Mouse (Mus musculus): ENCODE measurements around the gene Dusp1. TPM values are rescaled to one million over a fixed set of nuclear protein-coding genes. Genes with fewer than 3 reads are reported as not detected.

Gene Dusp1
- total and polyA plus RNA-seq, 3 experiments = 3.5 to 9.9 (median 5.6) TPM

DNA sequence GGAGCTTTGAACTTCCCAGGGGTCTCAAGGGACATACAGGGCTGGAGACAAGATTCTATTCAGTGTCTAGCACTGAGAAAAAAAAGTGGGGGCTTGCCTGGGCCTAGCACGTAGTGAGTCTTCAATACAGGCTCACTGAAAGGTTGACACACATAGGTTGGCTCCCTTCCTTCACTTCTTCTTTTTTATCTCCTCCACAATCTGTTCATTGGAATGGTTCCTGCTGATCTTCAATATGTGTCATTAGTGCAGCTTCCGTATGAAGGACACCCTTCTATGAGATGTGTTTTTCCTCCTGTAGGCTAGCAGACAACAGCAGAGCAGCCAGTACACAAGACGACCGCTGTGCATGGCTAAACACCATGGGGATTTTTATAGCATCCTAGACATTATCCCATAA, 37.1 kb downstream of the Dusp1 start:
- Histone ChIP-seq H3K36me3 (replicated peaks in 1 of 2; ENCODE audit: control insufficient read depth in 1 of 2, insufficient read depth in 1 of 2, low read length in 1 of 2) (no peaks in the 10 kb centered on the region), H3K27ac (ENCODE audit: insufficient read depth, low read depth) (no peak overlapping the region), H3K79me2 (replicated peaks; ENCODE audit: control insufficient read depth, extremely low read depth, insufficient read depth, poor library complexity, severe bottlenecking) (no peaks in the 10 kb centered on the region), H3K4me1 (ENCODE audit: control insufficient read depth in 1 of 2, insufficient read depth in 2 of 2) (peaks cover 0 to 2% of the 10 kb centered on the region in 2 experiments; a peak in 1 of 4 replicates), H3K9me3 (replicated peaks; ENCODE audit: low read length) (peaks cover 4% of the 10 kb centered on the region), H3K4me2 (ENCODE audit: insufficient read depth, low read depth, poor library complexity, severe bottlenecking) (no peak overlapping the region), H3K9ac (ENCODE audit: insufficient read depth, low read depth) (no peak overlapping the region), H3K27me3 (replicated peaks) (no peaks in the 10 kb centered on the region), H3K4me3 (replicated peaks in 1 of 3; ENCODE audit: low read depth in 2 of 3, low read length in 2 of 3, poor library complexity in 1 of 3) (no peak overlapping the region)
- dilution Hi-C loops (cut with MboI; ENCODE audit: extremely low pct_ligation_motif_present, extremely low pct_unique_long_range_greater_than_20kb, low sequenced_read_pairs) = no loop called here
- TF ChIP-seq CTCF (conservative IDR thresholded peaks at IDR 0.05 in 1 of 2, IDR thresholded peaks at IDR 0.05 in 1 of 2; ENCODE audit: low read depth in 2 of 2, low read length in 2 of 2) = no peak
- TF ChIP-seq NRF1 (IDR thresholded peaks at IDR 0.05; ENCODE audit: low read depth, low read length) = no peak
- no peak for TF ChIP-seq RAD21 (IDR thresholded peaks at IDR 0.05; ENCODE audit: low read depth, low read length)
- no peak for TF ChIP-seq USF1 (IDR thresholded peaks at IDR 0.05; ENCODE audit: low read depth, low read length)
- no peak for TF ChIP-seq HCFC1 (IDR thresholded peaks at IDR 0.05; ENCODE audit: low read depth, low read length)
- in situ Hi-C loops (cut with MboI; ENCODE audit: low pct_ligation_motif_present, low pct_unique_long_range_greater_than_20kb, low sequenced_read_pairs) = no loop called here
- DNase-seq (ENCODE audit: extremely low read depth) = no peak

GRCm38 (mm10) chr17:26524316-26524715, 37.6 kb downstream of the Dusp1 start:
- no peaks in the 10 kb centered on the region for H3K27me3 ChIP-seq (replicated peaks)
- H3K36me3 ChIP-seq (replicated peaks in 1 of 2; ENCODE audit: control insufficient read depth in 1 of 2, insufficient read depth in 1 of 2, low read length in 1 of 2) = no peaks in the 10 kb centered on the region
- H3K4me2 ChIP-seq (ENCODE audit: insufficient read depth, low read depth, poor library complexity, severe bottlenecking) = no peak overlapping the region
- dilution Hi-C loops (cut with MboI; ENCODE audit: extremely low pct_ligation_motif_present, extremely low pct_unique_long_range_greater_than_20kb, low sequenced_read_pairs) (no loop called here), in situ Hi-C loops (cut with MboI; ENCODE audit: low pct_ligation_motif_present, low pct_unique_long_range_greater_than_20kb, low sequenced_read_pairs) (no loop called here)
- H3K4me3 ChIP-seq (replicated peaks in 1 of 3; ENCODE audit: low read depth in 2 of 3, low read length in 2 of 3, poor library complexity in 1 of 3) = no peak overlapping the region
- no peak for DNase-seq (ENCODE audit: extremely low read depth)
- no peak overlapping the region for H3K9ac ChIP-seq (ENCODE audit: insufficient read depth, low read depth)
- no peak overlapping the region for H3K27ac ChIP-seq (ENCODE audit: insufficient read depth, low read depth)
- TF ChIP-seq SMC3 (IDR thresholded peaks at IDR 0.05; ENCODE audit: low read depth, low read length) (no peak), GABPA (IDR thresholded peaks at IDR 0.05; ENCODE audit: insufficient replicate concordance, low read depth, low read length) (no peak), MAZ (IDR thresholded peaks at IDR 0.05; ENCODE audit: low read depth, low read length) (no peak), ZNF384 (IDR thresholded peaks at IDR 0.05; ENCODE audit: low read depth, low read length) (no peak), ETS1 (conservative IDR thresholded peaks at IDR 0.05; ENCODE audit: low read depth, low read length) (no peak), POLR2AphosphoS2 (IDR thresholded peaks at IDR 0.05; ENCODE audit: low read depth, low read length) (no peak), NRF1 (IDR thresholded peaks at IDR 0.05; ENCODE audit: low read depth, low read length) (no peak), CTCF (conservative IDR thresholded peaks at IDR 0.05 in 1 of 2, IDR thresholded peaks at IDR 0.05 in 1 of 2; ENCODE audit: low read depth in 2 of 2, low read length in 2 of 2) (no peak), MEF2A (IDR thresholded peaks at IDR 0.05; ENCODE audit: borderline replicate concordance, low read depth, low read length) (no peak), JUN (IDR thresholded peaks at IDR 0.05; ENCODE audit: insufficient read depth, low read depth, low read length) (no peak), KAT2A (IDR thresholded peaks at IDR 0.05; ENCODE audit: insufficient replicate concordance, low read length) (no peak), ZMIZ1 (IDR thresholded peaks at IDR 0.05; ENCODE audit: low read depth, low read length) (no peak), ZC3H11A (IDR thresholded peaks at IDR 0.05; ENCODE audit: low read depth, low read length) (no peak)
- peaks cover 0 to 2% of the 10 kb centered on the region in 2 experiments; a peak in 1 of 4 replicates for H3K4me1 ChIP-seq (ENCODE audit: control insufficient read depth in 1 of 2, insufficient read depth in 2 of 2)
- H3K9me3 ChIP-seq (replicated peaks; ENCODE audit: low read length) = peaks cover 9% of the 10 kb centered on the region
- no peaks in the 10 kb centered on the region for H3K79me2 ChIP-seq (replicated peaks; ENCODE audit: control insufficient read depth, extremely low read depth, insufficient read depth, poor library complexity, severe bottlenecking)
